Mouse (Mus musculus): Measurements from ENCODE around the gene Numbl. TPM values are rescaled to one million over a fixed set of nuclear protein-coding genes. Genes with fewer than 3 reads are reported as not detected.

Gene Numbl
- polyA plus RNA-seq, 1 experiment from 2014 or later = 3.6 TPM

GRCm38 (mm10) chr7:27315958-27316357, 57.7 kb downstream of the Numbl start:
- H3K27ac ChIP-seq (ENCODE audit: low read depth, low read length) = no peak overlapping the region
- peaks cover 12% of the 10 kb centered on the region for H3K9me3 ChIP-seq (ENCODE audit: control insufficient read depth, low read length)
- H3K4me1 ChIP-seq (replicated peaks; ENCODE audit: control insufficient read depth, insufficient read depth, low read length) = no peaks in the 10 kb centered on the region
- no peak overlapping the region for H3K4me2 ChIP-seq
- no peak overlapping the region for H3K4me3 ChIP-seq (ENCODE audit: low read depth, low read length)
- DNase-seq (ENCODE audit: low spot score) = no peak
- H3K36me3 ChIP-seq (ENCODE audit: control insufficient read depth, insufficient read depth, low read length) = no peaks in the 10 kb centered on the region; the same call in 1 of the 2 replicates
- H3K9ac ChIP-seq (ENCODE audit: low read depth, low read length) = no peak overlapping the region
- ATAC-seq (replicated peaks; ENCODE audit: low FRiP score) = no peak
- 48% methylated on average over 7 of the region's 7 CpGs for WGBS
- H3K27me3 ChIP-seq (replicated peaks; ENCODE audit: control insufficient read depth, insufficient read depth, low read length) = peaks cover 9% of the 10 kb centered on the region

GRCm38 (mm10) chr7:27319411-27319810, 61.2 kb downstream of the Numbl start:
- Histone ChIP-seq H3K36me3 (ENCODE audit: control insufficient read depth, insufficient read depth, low read length) (no peaks in the 10 kb centered on the region), H3K9ac (ENCODE audit: low read depth, low read length) (no peak overlapping the region), H3K27ac (ENCODE audit: low read depth, low read length) (no peak overlapping the region), H3K27me3 (replicated peaks; ENCODE audit: control insufficient read depth, insufficient read depth, low read length) (peaks cover 26% of the 10 kb centered on the region), H3K4me3 (ENCODE audit: low read depth, low read length) (no peak overlapping the region), H3K4me1 (replicated peaks; ENCODE audit: control insufficient read depth, insufficient read depth, low read length) (no peaks in the 10 kb centered on the region), H3K9me3 (ENCODE audit: control insufficient read depth, low read length) (0 out of 2 replicates have a peak, but pooled peaks cover 2% of the 10 kb centered on the region), H3K4me2 (no peak overlapping the region)
- 84% methylated on average over 22 of the region's 22 CpGs for WGBS
- ATAC-seq (replicated peaks; ENCODE audit: low FRiP score) (no peak), DNase-seq (ENCODE audit: low spot score) (no peak)

GRCm38 (mm10) chr7:27322291-27322690, 64.1 kb downstream of the Numbl start:
- Histone ChIP-seq H3K27ac (ENCODE audit: low read depth, low read length) (no peak overlapping the region), H3K27me3 (replicated peaks; ENCODE audit: control insufficient read depth, insufficient read depth, low read length) (peaks cover 55% of the 10 kb centered on the region), H3K9ac (ENCODE audit: low read depth, low read length) (no peak overlapping the region), H3K36me3 (ENCODE audit: control insufficient read depth, insufficient read depth, low read length) (no peaks in the 10 kb centered on the region), H3K9me3 (ENCODE audit: control insufficient read depth, low read length) (no peaks in the 10 kb centered on the region), H3K4me3 (ENCODE audit: low read depth, low read length) (no peak overlapping the region), H3K4me2 (no peak overlapping the region), H3K4me1 (replicated peaks; ENCODE audit: control insufficient read depth, insufficient read depth, low read length) (no peaks in the 10 kb centered on the region; the same call in 1 of the 2 replicates)
- WGBS = 13% methylated on average over 13 of the region's 13 CpGs
- no peak for ATAC-seq (replicated peaks; ENCODE audit: low FRiP score)
- no peak for DNase-seq (ENCODE audit: low spot score)

GRCm38 (mm10) chr7:27323001-27323400, 64.8 kb downstream of the Numbl start:
- no peak overlapping the region for H3K9ac ChIP-seq (ENCODE audit: low read depth, low read length)
- H3K27me3 ChIP-seq (replicated peaks; ENCODE audit: control insufficient read depth, insufficient read depth, low read length) = peaks cover 62% of the 10 kb centered on the region
- H3K4me2 ChIP-seq = no peak overlapping the region
- no peaks in the 10 kb centered on the region for H3K36me3 ChIP-seq (ENCODE audit: control insufficient read depth, insufficient read depth, low read length)
- DNase-seq (ENCODE audit: low spot score) = no peak
- WGBS = 83% methylated on average over 5 of the region's 5 CpGs
- no peaks in the 10 kb centered on the region; the same call in 1 of the 2 replicates for H3K4me1 ChIP-seq (replicated peaks; ENCODE audit: control insufficient read depth, insufficient read depth, low read length)
- no peak for ATAC-seq (replicated peaks; ENCODE audit: low FRiP score)
- H3K9me3 ChIP-seq (ENCODE audit: control insufficient read depth, low read length) = no peaks in the 10 kb centered on the region
- H3K4me3 ChIP-seq (ENCODE audit: low read depth, low read length) = no peak overlapping the region
- H3K27ac ChIP-seq (ENCODE audit: low read depth, low read length) = no peak overlapping the region

- 86% methylated on average over 11 of the region's 11 CpGs for WGBS
- Histone ChIP-seq H3K36me3 (ENCODE audit: control insufficient read depth, insufficient read depth, low read length) (no peaks in the 10 kb centered on the region), H3K9me3 (ENCODE audit: control insufficient read depth, low read length) (no peaks in the 10 kb centered on the region), H3K9ac (ENCODE audit: low read depth, low read length) (no peak overlapping the region), H3K27ac (ENCODE audit: low read depth, low read length) (no peak overlapping the region), H3K27me3 (replicated peaks; ENCODE audit: control insufficient read depth, insufficient read depth, low read length) (peaks cover 74% of the 10 kb centered on the region), H3K4me3 (ENCODE audit: low read depth, low read length) (no peak overlapping the region), H3K4me2 (no peak overlapping the region), H3K4me1 (replicated peaks; ENCODE audit: control insufficient read depth, insufficient read depth, low read length) (no peaks in the 10 kb centered on the region; the same call in 1 of the 2 replicates)
- ATAC-seq (replicated peaks; ENCODE audit: low FRiP score) (no peak), DNase-seq (ENCODE audit: low spot score) (no peak)
Observed at GRCm38 (mm10) chr7:27324161-27324560, 65.9 kb downstream of the Numbl start.

- no peak overlapping the region for H3K4me3 ChIP-seq (ENCODE audit: low read depth, low read length)
- H3K4me2 ChIP-seq = no peak overlapping the region
- H3K36me3 ChIP-seq (ENCODE audit: control insufficient read depth, insufficient read depth, low read length) = no peaks in the 10 kb centered on the region
- peaks cover 81% of the 10 kb centered on the region for H3K27me3 ChIP-seq (replicated peaks; ENCODE audit: control insufficient read depth, insufficient read depth, low read length)
- no peak for DNase-seq (ENCODE audit: low spot score)
- WGBS = 39% methylated on average over 19 of the region's 20 CpGs
- H3K27ac ChIP-seq (ENCODE audit: low read depth, low read length) = no peak overlapping the region
- no peak overlapping the region for H3K9ac ChIP-seq (ENCODE audit: low read depth, low read length)
- ATAC-seq (replicated peaks; ENCODE audit: low FRiP score) = no peak
- H3K4me1 ChIP-seq (replicated peaks; ENCODE audit: control insufficient read depth, insufficient read depth, low read length) = peaks cover 2% of the 10 kb centered on the region
- no peaks in the 10 kb centered on the region for H3K9me3 ChIP-seq (ENCODE audit: control insufficient read depth, low read length)
Observed at GRCm38 (mm10) chr7:27324928-27325327, 66.7 kb downstream of the Numbl start.

- Histone ChIP-seq H3K4me3 (ENCODE audit: low read depth, low read length) (peak overlapping the region; percentile 29), H3K9ac (ENCODE audit: low read depth, low read length) (no peak overlapping the region), H3K27ac (ENCODE audit: low read depth, low read length) (no peak overlapping the region), H3K27me3 (replicated peaks; ENCODE audit: control insufficient read depth, insufficient read depth, low read length) (peaks cover 89% of the 10 kb centered on the region), H3K36me3 (ENCODE audit: control insufficient read depth, insufficient read depth, low read length) (no peaks in the 10 kb centered on the region), H3K4me2 (peak overlapping the region; percentile 50), H3K4me1 (replicated peaks; ENCODE audit: control insufficient read depth, insufficient read depth, low read length) (peaks cover 6% of the 10 kb centered on the region), H3K9me3 (ENCODE audit: control insufficient read depth, low read length) (no peaks in the 10 kb centered on the region)
- DNase-seq (ENCODE audit: low spot score) = no peak
- ATAC-seq (replicated peaks; ENCODE audit: low FRiP score) = 0 out of 2 replicates have a peak, but pooled peaks have one; percentile 27
- WGBS = 3% methylated on average over 24 of the region's 24 CpGs
Observed at GRCm38 (mm10) chr7:27325697-27326096, 67.5 kb downstream of the Numbl start.

GRCm38 (mm10) chr7:27326101-27326880, 68.1 kb downstream of the Numbl start:
- peaks cover 95% of the 10 kb centered on the region for H3K27me3 ChIP-seq (replicated peaks; ENCODE audit: control insufficient read depth, insufficient read depth, low read length)
- H3K9me3 ChIP-seq (ENCODE audit: control insufficient read depth, low read length) = no peaks in the 10 kb centered on the region
- ATAC-seq (replicated peaks; ENCODE audit: low FRiP score) (no peak), DNase-seq (ENCODE audit: low spot score) (no peak)
- H3K4me1 ChIP-seq (replicated peaks; ENCODE audit: control insufficient read depth, insufficient read depth, low read length) = peaks cover 10% of the 10 kb centered on the region
- no peaks in the 10 kb centered on the region for H3K36me3 ChIP-seq (ENCODE audit: control insufficient read depth, insufficient read depth, low read length)
- H3K4me2 ChIP-seq = peak overlapping the region; percentile 50
- 29% methylated on average over 34 of the region's 34 CpGs for WGBS
- no peak overlapping the region for H3K9ac ChIP-seq (ENCODE audit: low read depth, low read length)
- H3K27ac ChIP-seq (ENCODE audit: low read depth, low read length) = no peak overlapping the region
- H3K4me3 ChIP-seq (ENCODE audit: low read depth, low read length) = peak overlapping the region; percentile 29

GRCm38 (mm10) chr7:27327500-27327899, 69.3 kb downstream of the Numbl start:
- no peak overlapping the region for H3K4me3 ChIP-seq (ENCODE audit: low read depth, low read length)
- H3K27ac ChIP-seq (ENCODE audit: low read depth, low read length) = no peak overlapping the region
- no peak for ATAC-seq (replicated peaks; ENCODE audit: low FRiP score)
- H3K36me3 ChIP-seq (ENCODE audit: control insufficient read depth, insufficient read depth, low read length) = no peaks in the 10 kb centered on the region
- 85% methylated on average over 8 of the region's 8 CpGs for WGBS
- no peak overlapping the region for H3K4me2 ChIP-seq
- no peak overlapping the region for H3K9ac ChIP-seq (ENCODE audit: low read depth, low read length)
- no peak for DNase-seq (ENCODE audit: low spot score)
- H3K27me3 ChIP-seq (replicated peaks; ENCODE audit: control insufficient read depth, insufficient read depth, low read length) = peaks cover 95% of the 10 kb centered on the region
- no peaks in the 10 kb centered on the region for H3K9me3 ChIP-seq (ENCODE audit: control insufficient read depth, low read length)
- peaks cover 14% of the 10 kb centered on the region for H3K4me1 ChIP-seq (replicated peaks; ENCODE audit: control insufficient read depth, insufficient read depth, low read length)
